Mouse (Mus musculus): ENCODE measurements around the gene Acbd5. TPM values are rescaled to one million over a fixed set of nuclear protein-coding genes. Genes with fewer than 3 reads are reported as not detected.

The Acbd5 gene
- polyA plus RNA-seq, 1 experiment = 5.0 TPM

GRCm38 (mm10) chr2:23042189-23042588 is 25.8 kb upstream of the Acbd5 start:
- Histone ChIP-seq H3K36me3 (ENCODE audit: control insufficient read depth, insufficient read depth) (no peaks in the 10 kb centered on the region), H3K27me3 (ENCODE audit: control insufficient read depth, insufficient read depth, insufficient read length) (no peaks in the 10 kb centered on the region), H3K4me2 (ENCODE audit: low read depth) (no peak overlapping the region), H3K4me3 (no peak overlapping the region), H3ac (ENCODE audit: control insufficient read depth, insufficient read length) (no peak overlapping the region), H3K79me2 (ENCODE audit: control insufficient read depth, insufficient read depth) (peaks cover 23% of the 10 kb centered on the region)
- no peak for TF ChIP-seq MAX (IDR thresholded peaks at IDR 0.05; ENCODE audit: low read depth)
- TF ChIP-seq MYOD1 (IDR thresholded peaks at IDR 0.05; ENCODE audit: control insufficient read depth in 1 of 3, insufficient read length in 2 of 3, low read depth in 2 of 3) = no peak
- no peak for TF ChIP-seq TCF3 (IDR thresholded peaks at IDR 0.05; ENCODE audit: insufficient read length, low read depth)
- TF ChIP-seq E2F4 (IDR thresholded peaks at IDR 0.05; ENCODE audit: insufficient read depth) = no peak
- TF ChIP-seq SRF (IDR thresholded peaks at IDR 0.05; ENCODE audit: control insufficient read depth, insufficient read length, low read depth) = no peak
- TF ChIP-seq MYOG (IDR thresholded peaks at IDR 0.05; ENCODE audit: control insufficient read depth in 1 of 3, insufficient read depth in 1 of 3, insufficient read length in 2 of 3, low read depth in 2 of 3) = no peak
- TF ChIP-seq POLR2AphosphoS2 (IDR thresholded peaks at IDR 0.05; ENCODE audit: insufficient read length, low read depth) = no peak
- no peak for TF ChIP-seq TCF12 (IDR thresholded peaks at IDR 0.05; ENCODE audit: insufficient read depth, poor library complexity, severe bottlenecking)

- H3K4me3 ChIP-seq = no peak overlapping the region
- TF ChIP-seq POLR2A (IDR thresholded peaks at IDR 0.05; ENCODE audit: insufficient read length, low read depth) = no peak
- TF ChIP-seq CEBPB (IDR thresholded peaks at IDR 0.05; ENCODE audit: insufficient read depth, poor library complexity, severe bottlenecking) = no peak
- no peak for TF ChIP-seq REST (IDR thresholded peaks at IDR 0.05; ENCODE audit: insufficient read depth, insufficient read length)
- TF ChIP-seq E2F4 (IDR thresholded peaks at IDR 0.05; ENCODE audit: insufficient read depth) = no peak
- no peak for TF ChIP-seq MYOG (IDR thresholded peaks at IDR 0.05; ENCODE audit: control insufficient read depth in 1 of 3, insufficient read depth in 1 of 3, insufficient read length in 2 of 3, low read depth in 2 of 3)
- TF ChIP-seq MYOD1 (IDR thresholded peaks at IDR 0.05; ENCODE audit: control insufficient read depth in 1 of 3, insufficient read length in 2 of 3, low read depth in 2 of 3) = no peak
- no peak for TF ChIP-seq SRF (IDR thresholded peaks at IDR 0.05; ENCODE audit: control insufficient read depth, insufficient read length, low read depth)
- H3K79me2 ChIP-seq (ENCODE audit: control insufficient read depth, insufficient read depth) = no peaks in the 10 kb centered on the region
- H3K27me3 ChIP-seq (ENCODE audit: control insufficient read depth, insufficient read depth, insufficient read length) = no peaks in the 10 kb centered on the region
- no peaks in the 10 kb centered on the region for H3K36me3 ChIP-seq (ENCODE audit: control insufficient read depth, insufficient read depth)
- H3K4me2 ChIP-seq (ENCODE audit: low read depth) = no peak overlapping the region
- no peak overlapping the region for H3ac ChIP-seq (ENCODE audit: control insufficient read depth, insufficient read length)
Measured at GRCm38 (mm10) chr2:23045703-23046102, 22.3 kb upstream of the Acbd5 start.

- Histone ChIP-seq H3K4me3 (no peak overlapping the region), H3K36me3 (ENCODE audit: control insufficient read depth, insufficient read depth) (no peaks in the 10 kb centered on the region), H3K27me3 (ENCODE audit: control insufficient read depth, insufficient read depth, insufficient read length) (no peaks in the 10 kb centered on the region), H3K4me2 (ENCODE audit: low read depth) (no peak overlapping the region), H3K79me2 (ENCODE audit: control insufficient read depth, insufficient read depth) (no peaks in the 10 kb centered on the region), H3ac (ENCODE audit: control insufficient read depth, insufficient read length) (no peak overlapping the region)
- TF ChIP-seq POLR2A (IDR thresholded peaks at IDR 0.05; ENCODE audit: insufficient read length, low read depth) = no peak
- no peak for TF ChIP-seq E2F4 (IDR thresholded peaks at IDR 0.05; ENCODE audit: insufficient read depth)
Measured at GRCm38 (mm10) chr2:23048006-23048405, 20.0 kb upstream of the Acbd5 start.

GRCm38 (mm10) chr2:23051890-23052289 is 16.1 kb upstream of the Acbd5 start:
- Histone ChIP-seq H3K4me2 (ENCODE audit: low read depth) (no peak overlapping the region), H3K4me3 (no peak overlapping the region), H3K27me3 (ENCODE audit: control insufficient read depth, insufficient read depth, insufficient read length) (no peaks in the 10 kb centered on the region), H3K36me3 (ENCODE audit: control insufficient read depth, insufficient read depth) (no peaks in the 10 kb centered on the region), H3K79me2 (ENCODE audit: control insufficient read depth, insufficient read depth) (no peaks in the 10 kb centered on the region), H3ac (ENCODE audit: control insufficient read depth, insufficient read length) (no peak overlapping the region)
- no peak for TF ChIP-seq TCF3 (IDR thresholded peaks at IDR 0.05; ENCODE audit: insufficient read length, low read depth)
- no peak for TF ChIP-seq USF1 (IDR thresholded peaks at IDR 0.05; ENCODE audit: low read depth)
- no peak for TF ChIP-seq MAX (IDR thresholded peaks at IDR 0.05; ENCODE audit: low read depth)
- TF ChIP-seq E2F4 (IDR thresholded peaks at IDR 0.05; ENCODE audit: insufficient read depth) = no peak

- Histone ChIP-seq H3ac (ENCODE audit: control insufficient read depth, insufficient read length) (no peak overlapping the region), H3K4me3 (no peak overlapping the region), H3K36me3 (ENCODE audit: control insufficient read depth, insufficient read depth) (no peaks in the 10 kb centered on the region), H3K79me2 (ENCODE audit: control insufficient read depth, insufficient read depth) (no peaks in the 10 kb centered on the region), H3K27me3 (ENCODE audit: control insufficient read depth, insufficient read depth, insufficient read length) (no peaks in the 10 kb centered on the region), H3K4me2 (ENCODE audit: low read depth) (peak overlapping the region; percentile 31)
- TF ChIP-seq POLR2A (IDR thresholded peaks at IDR 0.05; ENCODE audit: insufficient read length, low read depth) = no peak
- TF ChIP-seq MYOD1 (IDR thresholded peaks at IDR 0.05; ENCODE audit: control insufficient read depth in 1 of 3, insufficient read length in 2 of 3, low read depth in 2 of 3) = peak in 2 of 3 experiments; percentile 58 to 61
- TF ChIP-seq POLR2AphosphoS2 (IDR thresholded peaks at IDR 0.05; ENCODE audit: insufficient read length, low read depth) = no peak
- no peak for TF ChIP-seq CEBPB (IDR thresholded peaks at IDR 0.05; ENCODE audit: insufficient read depth, poor library complexity, severe bottlenecking)
- peak in 2 of 3 experiments; percentile 37 to 76 for TF ChIP-seq MYOG (IDR thresholded peaks at IDR 0.05; ENCODE audit: control insufficient read depth in 1 of 3, insufficient read depth in 1 of 3, insufficient read length in 2 of 3, low read depth in 2 of 3)
- no peak for TF ChIP-seq TCF12 (IDR thresholded peaks at IDR 0.05; ENCODE audit: insufficient read depth, poor library complexity, severe bottlenecking)
- no peak for TF ChIP-seq MAX (IDR thresholded peaks at IDR 0.05; ENCODE audit: low read depth)
- no peak for TF ChIP-seq REST (IDR thresholded peaks at IDR 0.05; ENCODE audit: insufficient read depth, insufficient read length)
- TF ChIP-seq TCF3 (IDR thresholded peaks at IDR 0.05; ENCODE audit: insufficient read length, low read depth) = no peak
- no peak for TF ChIP-seq USF1 (IDR thresholded peaks at IDR 0.05; ENCODE audit: low read depth)
- no peak for TF ChIP-seq SRF (IDR thresholded peaks at IDR 0.05; ENCODE audit: control insufficient read depth, insufficient read length, low read depth)
Measured at GRCm38 (mm10) chr2:23052523-23052922, 15.4 kb upstream of the Acbd5 start.
